Mouse (Mus musculus) midbrain, embryonic 15.5 days (tissue): ENCODE results near the gene Arpc2. TPM values are rescaled to one million over a fixed set of nuclear protein-coding genes. Genes with fewer than 3 reads are reported as not detected.

Source experiments
- ATAC-seq: fragments of 200-750 bp; cut with Nextera tagmentation; replicated peaks from 2 replicates; pipeline ENCODE4 v1.8.0; 2017; ENCODE audit warnings: moderate TSS enrichment
- H3K27ac ChIP-seq: fragments of 300-500 bp; sonication (generic); 2 replicates; pipeline ENCODE4 v1.5.1; 2015; ENCODE audit warnings: mild to moderate bottlenecking, inconsistent platforms
- H3K27me3 ChIP-seq: fragments of 300-500 bp; sonication (generic); replicated peaks from 2 replicates; pipeline ENCODE4 v1.6.1; 2015; ENCODE audit warnings: inconsistent platforms
- H3K36me3 ChIP-seq: fragments of 300-500 bp; sonication (generic); replicated peaks from 2 replicates; pipeline ENCODE4 v1.6.1; 2015; ENCODE audit warnings: inconsistent platforms
- H3K4me1 ChIP-seq: fragments of 300-500 bp; sonication (generic); 2 replicates; pipeline ENCODE4 v1.6.1; 2015; ENCODE audit warnings: inconsistent platforms
- H3K4me2 ChIP-seq: fragments of 300-500 bp; sonication (generic); 2 replicates; pipeline ENCODE4 v1.6.1; 2015; ENCODE audit warnings: inconsistent platforms, mild to moderate bottlenecking, moderate library complexity
- H3K4me3 ChIP-seq: fragments of 300-500 bp; sonication (generic); 2 replicates; pipeline ENCODE4 v1.5.1; 2015; ENCODE audit warnings: mild to moderate bottlenecking, inconsistent platforms
- H3K9ac ChIP-seq: fragments of 300-500 bp; sonication (generic); 2 replicates; pipeline ENCODE4 v1.6.1; 2015; ENCODE audit warnings: mild to moderate bottlenecking, inconsistent platforms
- H3K9me3 ChIP-seq: fragments of 300-500 bp; sonication (generic); 2 replicates; pipeline ENCODE4 v1.6.1; 2016; ENCODE audit warnings: inconsistent platforms
- WGBS: fragments of 180-500 bp; shearing (Covaris S2); methylation state at CpG from one replicate; pipeline ENCODE4 v1.1.7; 2015; ENCODE audit warnings: mixed read lengths; 5-methylcytosine and 5-hydroxymethylcytosine counted together
- polyA plus RNA-seq: library from polyadenylated mRNA; unstranded; fragments of >200 nt; fragmentation: Nextera tagmentation; extraction: Ambion mirVana; gene quantifications from 2 replicates; pipeline ENCODE4 v1.2.1, GENCODE M21; 2015

The Arpc2 gene
- polyA plus RNA-seq, 1 experiment from 2014 or later, result 398 TPM

- H3K9ac ChIP-seq, result no peak overlapping the region
- H3K27ac ChIP-seq, result no peak overlapping the region
- WGBS, result 82% methylated on average over 4 of the region's 4 CpGs
- H3K4me3 ChIP-seq, result no peak overlapping the region
- H3K4me1 ChIP-seq, result peaks cover 43% of the 10 kb centered on the region
- H3K4me2 ChIP-seq, result no peak overlapping the region
- no peaks in the 10 kb centered on the region for H3K27me3 ChIP-seq
- no peaks in the 10 kb centered on the region for H3K36me3 ChIP-seq
- ATAC-seq, result no peak
- no peaks in the 10 kb centered on the region for H3K9me3 ChIP-seq
Measured at GRCm38 (mm10) chr1:74240832-74241231, 4.9 kb downstream of the Arpc2 start.

GRCm38 (mm10) chr1:74245525-74245924, 9.6 kb downstream of the Arpc2 start:
- WGBS, result 91% methylated on average over 2 of the region's 2 CpGs
- H3K9ac ChIP-seq, result no peak overlapping the region
- ATAC-seq, result no peak
- H3K9me3 ChIP-seq, result no peaks in the 10 kb centered on the region
- H3K27ac ChIP-seq, result no peak overlapping the region
- H3K36me3 ChIP-seq, result peaks cover 13% of the 10 kb centered on the region; the same call in 1 of the 2 replicates
- no peaks in the 10 kb centered on the region for H3K27me3 ChIP-seq
- H3K4me1 ChIP-seq, result peaks cover 10% of the 10 kb centered on the region
- H3K4me3 ChIP-seq, result no peak overlapping the region
- H3K4me2 ChIP-seq, result no peak overlapping the region

GRCm38 (mm10) chr1:74248799-74249198, 12.9 kb downstream of the Arpc2 start:
- Histone ChIP-seq H3K27me3 (no peaks in the 10 kb centered on the region), H3K9ac (no peak overlapping the region), H3K4me3 (no peak overlapping the region), H3K4me2 (no peak overlapping the region), H3K4me1 (0 out of 2 replicates have a peak, but pooled peaks cover 4% of the 10 kb centered on the region), H3K27ac (no peak overlapping the region), H3K9me3 (no peaks in the 10 kb centered on the region), H3K36me3 (peaks cover 30% of the 10 kb centered on the region)
- no peak for ATAC-seq
- 89% methylated on average over 1 of the region's 1 CpGs for WGBS

GRCm38 (mm10) chr1:74249331-74249980, 13.6 kb downstream of the Arpc2 start:
- Histone ChIP-seq H3K27me3 (no peaks in the 10 kb centered on the region), H3K36me3 (peaks cover 33% of the 10 kb centered on the region), H3K4me3 (no peak overlapping the region), H3K27ac (no peak overlapping the region), H3K9me3 (no peaks in the 10 kb centered on the region), H3K4me2 (no peak overlapping the region), H3K9ac (no peak overlapping the region), H3K4me1 (no peaks in the 10 kb centered on the region)
- no peak for ATAC-seq
- 89% methylated on average over 5 of the region's 5 CpGs for WGBS

GRCm38 (mm10) chr1:74250096-74250495, 14.2 kb downstream of the Arpc2 start:
- no peaks in the 10 kb centered on the region for H3K27me3 ChIP-seq
- H3K4me3 ChIP-seq, result no peak overlapping the region
- no peak overlapping the region for H3K27ac ChIP-seq
- H3K4me2 ChIP-seq, result no peak overlapping the region
- peaks cover 33% of the 10 kb centered on the region for H3K36me3 ChIP-seq
- H3K9ac ChIP-seq, result no peak overlapping the region
- H3K9me3 ChIP-seq, result no peaks in the 10 kb centered on the region
- WGBS, result 95% methylated on average over 4 of the region's 4 CpGs
- no peak for ATAC-seq
- no peaks in the 10 kb centered on the region for H3K4me1 ChIP-seq

- WGBS, result 95% methylated on average over 8 of the region's 8 CpGs
- H3K36me3 ChIP-seq, result peaks cover 45% of the 10 kb centered on the region
Measured at GRCm38 (mm10) chr1:74255704-74256345, 19.9 kb downstream of the Arpc2 start.

GRCm38 (mm10) chr1:74256782-74257181, 20.9 kb downstream of the Arpc2 start:
- no peak overlapping the region for H3K27ac ChIP-seq
- H3K9me3 ChIP-seq, result no peaks in the 10 kb centered on the region
- no peak overlapping the region for H3K4me3 ChIP-seq
- H3K4me1 ChIP-seq, result no peaks in the 10 kb centered on the region
- 80% methylated on average over 4 of the region's 4 CpGs for WGBS
- no peak overlapping the region for H3K4me2 ChIP-seq
- H3K27me3 ChIP-seq, result no peaks in the 10 kb centered on the region
- H3K36me3 ChIP-seq, result peaks cover 36% of the 10 kb centered on the region
- ATAC-seq, result no peak
- H3K9ac ChIP-seq, result no peak overlapping the region

More at GRCm38 (mm10) chr1:74255704-74256345, 19.9 kb downstream of the Arpc2 start:
- H3K4me2 ChIP-seq, result no peak overlapping the region
- ATAC-seq, result no peak
- no peaks in the 10 kb centered on the region for H3K4me1 ChIP-seq
- H3K4me3 ChIP-seq, result no peak overlapping the region
- H3K27ac ChIP-seq, result no peak overlapping the region
- no peaks in the 10 kb centered on the region for H3K9me3 ChIP-seq
- H3K27me3 ChIP-seq, result no peaks in the 10 kb centered on the region
- H3K9ac ChIP-seq, result no peak overlapping the region

GRCm38 (mm10) chr1:74262510-74262909, 26.6 kb downstream of the Arpc2 start:
- H3K4me1 ChIP-seq, result no peaks in the 10 kb centered on the region
- WGBS, result 96% methylated on average over 6 of the region's 6 CpGs
- no peak overlapping the region for H3K27ac ChIP-seq
- no peaks in the 10 kb centered on the region for H3K27me3 ChIP-seq
- H3K4me2 ChIP-seq, result no peak overlapping the region
- H3K36me3 ChIP-seq, result peaks cover 61% of the 10 kb centered on the region
- no peak for ATAC-seq
- H3K9me3 ChIP-seq, result no peaks in the 10 kb centered on the region
- H3K9ac ChIP-seq, result no peak overlapping the region
- H3K4me3 ChIP-seq, result no peak overlapping the region

GRCm38 (mm10) chr1:74268750-74269149, 32.9 kb downstream of the Arpc2 start:
- Histone ChIP-seq H3K4me2 (no peak overlapping the region), H3K9ac (no peak overlapping the region), H3K27me3 (no peaks in the 10 kb centered on the region), H3K27ac (no peak overlapping the region), H3K36me3 (peaks cover 40% of the 10 kb centered on the region), H3K9me3 (no peaks in the 10 kb centered on the region), H3K4me3 (no peak overlapping the region), H3K4me1 (no peaks in the 10 kb centered on the region)
- WGBS, result 94% methylated on average over 8 of the region's 8 CpGs
- no peak for ATAC-seq

- Histone ChIP-seq H3K36me3 (peaks cover 12% of the 10 kb centered on the region), H3K9me3 (no peaks in the 10 kb centered on the region), H3K27ac (no peak overlapping the region), H3K9ac (no peak overlapping the region), H3K27me3 (no peaks in the 10 kb centered on the region), H3K4me1 (no peaks in the 10 kb centered on the region), H3K4me2 (no peak overlapping the region), H3K4me3 (no peak overlapping the region)
- no peak for ATAC-seq
- WGBS, result 86% methylated on average over 4 of the region's 4 CpGs
Measured at GRCm38 (mm10) chr1:74271659-74272058, 35.8 kb downstream of the Arpc2 start.

GRCm38 (mm10) chr1:74275015-74275414, 39.1 kb downstream of the Arpc2 start:
- 54% methylated on average over 9 of the region's 9 CpGs for WGBS
- no peaks in the 10 kb centered on the region for H3K9me3 ChIP-seq
- no peak overlapping the region for H3K4me2 ChIP-seq
- no peak overlapping the region for H3K4me3 ChIP-seq
- H3K9ac ChIP-seq, result no peak overlapping the region
- ATAC-seq, result no peak
- peaks cover 6% of the 10 kb centered on the region; the same call in 1 of the 2 replicates for H3K36me3 ChIP-seq
- H3K27me3 ChIP-seq, result no peaks in the 10 kb centered on the region
- H3K4me1 ChIP-seq, result no peaks in the 10 kb centered on the region
- no peak overlapping the region for H3K27ac ChIP-seq

- Histone ChIP-seq H3K9ac (no peak overlapping the region), H3K4me2 (no peak overlapping the region), H3K27ac (no peak overlapping the region), H3K36me3 (peaks cover 26% of the 10 kb centered on the region), H3K4me1 (no peaks in the 10 kb centered on the region), H3K9me3 (no peaks in the 10 kb centered on the region), H3K27me3 (no peaks in the 10 kb centered on the region), H3K4me3 (no peak overlapping the region)
- WGBS, result 76% methylated on average over 6 of the region's 6 CpGs
- ATAC-seq, result no peak
Measured at GRCm38 (mm10) chr1:74277041-74277440, 41.2 kb downstream of the Arpc2 start.
